Mouse (Mus musculus) liver, adult 2 months (tissue): ENCODE results near the gene Stmn1.

Experiments used
- CTCF ChIP-seq: fragments of 200-500 bp; IDR thresholded peaks from 2 replicates; pipeline ENCODE4 v1.5.1; 2011; ENCODE audit warnings: low read depth, low read length, control low read depth
- POLR2A ChIP-seq: fragments of 200-500 bp; IDR thresholded peaks from 2 replicates; pipeline ENCODE4 v1.6.1; 2011; ENCODE audit warnings: low read length, control low read depth; ENCODE audit not compliant: insufficient read depth; ENCODE audit errors: extremely low read depth

GRCm38 (mm10) chr4:134506713-134507112 is 38.6 kb downstream of the Stmn1 start:
- TF ChIP-seq POLR2A (no peak), CTCF (no peak)
